Mouse (Mus musculus): Measurements from ENCODE around the gene Zfp972. TPM values are rescaled to one million over a fixed set of nuclear protein-coding genes. Genes with fewer than 3 reads are reported as not detected.
"Not testable (repeated sequence)": the region's sequence is repeated elsewhere in the genome, so short reads cannot be mapped to it uniquely, and the experiment has no call there.

The Zfp972 gene
- polyA plus RNA-seq (2014; fragmentation: Nextera tagmentation; extraction: Ambion mirVana), result not detected in 2 replicates

DNA sequence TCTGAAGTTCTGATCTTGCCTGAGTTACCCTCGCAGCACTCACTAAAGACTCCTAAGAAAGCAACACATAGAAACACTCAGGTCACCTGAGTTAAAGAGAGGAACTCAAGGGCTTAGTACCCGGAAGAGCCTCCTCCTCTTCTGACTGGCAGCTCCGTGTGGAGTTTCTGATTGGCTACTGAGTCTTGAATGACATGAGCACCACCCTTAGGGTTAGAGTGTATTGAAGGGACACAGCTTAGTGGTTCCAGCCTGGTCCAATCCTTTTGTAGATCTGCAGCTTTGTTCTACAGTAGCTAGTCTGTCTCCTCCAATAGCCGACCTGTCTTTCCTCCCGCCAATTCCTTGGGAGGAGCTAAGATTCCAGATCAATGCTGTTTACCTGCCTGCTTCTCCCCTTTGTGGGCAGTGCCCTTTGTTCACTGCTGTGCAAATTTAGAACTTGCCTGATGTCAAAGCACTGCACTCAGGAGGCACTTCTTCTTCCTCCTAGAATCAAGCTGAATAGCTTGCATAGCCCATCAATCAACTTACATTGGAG, at the start of gene Zfp972:
Gene Zfp972, minus strand, starts transcription at position 51 of the 541 bp plus-strand sequence.
- 55% methylated on average over 3 of the region's 5 CpGs for WGBS
- not testable (repeated sequence) for H3K27me3 ChIP-seq (ENCODE audit: control insufficient read depth, insufficient read depth, low read length); ATAC-seq (ENCODE audit: insufficient number of reproducible peaks, insufficient read depth, low FRiP score, low read depth); H3K4me3 ChIP-seq (ENCODE audit: control insufficient read depth in 1 of 2, insufficient read depth in 1 of 2, low read depth in 1 of 2, low read length in 2 of 2); H3K36me3 ChIP-seq (ENCODE audit: control insufficient read depth, insufficient read depth, low read length); H3K9me3 ChIP-seq (ENCODE audit: control insufficient read depth, low read length); H3K27ac ChIP-seq (replicated peaks in 1 of 2; ENCODE audit: control insufficient read depth in 1 of 2, insufficient read depth in 1 of 2, low read depth in 2 of 2, low read length in 2 of 2); H3K9ac ChIP-seq (ENCODE audit: low read length); H3K4me2 ChIP-seq (ENCODE audit: low read length); H3K4me1 ChIP-seq (ENCODE audit: control insufficient read depth in 2 of 2, insufficient read depth in 2 of 2, low read length in 2 of 2)

DNA sequence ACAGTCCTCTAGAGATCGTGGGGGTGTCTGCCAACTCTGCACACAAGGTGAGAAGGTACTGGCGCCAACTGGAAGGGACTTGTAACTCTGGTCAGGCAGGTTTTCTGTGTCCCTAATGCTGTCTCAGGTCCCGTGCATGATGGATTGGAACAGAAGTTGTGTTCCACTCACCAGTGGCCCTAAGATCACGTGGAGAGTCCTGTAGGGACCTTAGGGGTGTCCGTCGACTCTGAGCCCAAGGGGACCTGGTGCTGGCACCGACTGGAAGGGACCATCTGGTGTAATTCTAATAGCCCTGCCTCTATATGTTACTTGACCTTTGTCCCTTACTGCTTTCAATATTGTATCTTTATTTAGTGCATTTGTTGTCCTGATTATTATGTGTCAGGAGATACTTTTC, 49.4 kb upstream of the Zfp972 start:
- not testable (repeated sequence) for H3K4me1 ChIP-seq (ENCODE audit: control insufficient read depth in 2 of 2, insufficient read depth in 2 of 2, low read length in 2 of 2); H3K9me3 ChIP-seq (ENCODE audit: control insufficient read depth, low read length); H3K36me3 ChIP-seq (ENCODE audit: control insufficient read depth, insufficient read depth, low read length); H3K4me2 ChIP-seq (ENCODE audit: low read length); H3K27ac ChIP-seq (replicated peaks in 1 of 2; ENCODE audit: control insufficient read depth in 1 of 2, insufficient read depth in 1 of 2, low read depth in 2 of 2, low read length in 2 of 2); H3K9ac ChIP-seq (ENCODE audit: low read length); ATAC-seq (ENCODE audit: insufficient number of reproducible peaks, insufficient read depth, low FRiP score, low read depth); H3K27me3 ChIP-seq (ENCODE audit: control insufficient read depth, insufficient read depth, low read length); H3K4me3 ChIP-seq (ENCODE audit: control insufficient read depth in 1 of 2, insufficient read depth in 1 of 2, low read depth in 1 of 2, low read length in 2 of 2)
- WGBS, result 65% methylated on average over 6 of the region's 7 CpGs

DNA sequence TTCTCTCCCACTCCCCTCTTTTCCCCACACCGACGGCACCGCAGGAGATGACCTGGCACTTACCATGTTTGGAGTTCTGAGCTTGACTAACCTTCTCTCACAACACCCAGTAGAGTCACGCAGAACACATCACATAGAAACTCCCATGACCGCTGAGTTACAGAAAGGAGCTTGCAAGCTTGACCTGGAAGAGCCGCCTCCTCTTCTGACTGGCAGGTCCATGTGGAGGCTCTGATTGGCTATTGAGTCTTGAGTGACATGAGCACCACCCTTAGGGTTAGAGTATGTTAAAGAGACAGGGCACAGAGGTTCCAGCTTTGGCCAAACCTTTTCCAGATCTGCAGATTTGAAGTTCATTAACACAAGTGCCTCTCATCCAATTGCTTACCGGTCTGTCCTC, 31.7 kb upstream of the Zfp972 start, which contains the start of gene Gm14326:
Gene Gm14326, minus strand, starts transcription at position 153 of the 400 bp plus-strand sequence.
- 0% methylated on average over 4 of the region's 7 CpGs for WGBS
- not testable (repeated sequence) for H3K27me3 ChIP-seq (ENCODE audit: control insufficient read depth, insufficient read depth, low read length); H3K36me3 ChIP-seq (ENCODE audit: control insufficient read depth, insufficient read depth, low read length); H3K27ac ChIP-seq (replicated peaks in 1 of 2; ENCODE audit: control insufficient read depth in 1 of 2, insufficient read depth in 1 of 2, low read depth in 2 of 2, low read length in 2 of 2); H3K4me1 ChIP-seq (ENCODE audit: control insufficient read depth in 2 of 2, insufficient read depth in 2 of 2, low read length in 2 of 2); H3K9me3 ChIP-seq (ENCODE audit: control insufficient read depth, low read length); ATAC-seq (ENCODE audit: insufficient number of reproducible peaks, insufficient read depth, low FRiP score, low read depth)
- Histone ChIP-seq H3K4me2 (ENCODE audit: low read length) (peak within 1 kb of the TSS; percentile 44), H3K4me3 (ENCODE audit: control insufficient read depth in 1 of 2, insufficient read depth in 1 of 2, low read depth in 1 of 2, low read length in 2 of 2) (peak within 1 kb of the TSS; percentile 43), H3K9ac (ENCODE audit: low read length) (peak within 1 kb of the TSS; percentile 56; the same call in 1 of the 2 replicates)

DNA sequence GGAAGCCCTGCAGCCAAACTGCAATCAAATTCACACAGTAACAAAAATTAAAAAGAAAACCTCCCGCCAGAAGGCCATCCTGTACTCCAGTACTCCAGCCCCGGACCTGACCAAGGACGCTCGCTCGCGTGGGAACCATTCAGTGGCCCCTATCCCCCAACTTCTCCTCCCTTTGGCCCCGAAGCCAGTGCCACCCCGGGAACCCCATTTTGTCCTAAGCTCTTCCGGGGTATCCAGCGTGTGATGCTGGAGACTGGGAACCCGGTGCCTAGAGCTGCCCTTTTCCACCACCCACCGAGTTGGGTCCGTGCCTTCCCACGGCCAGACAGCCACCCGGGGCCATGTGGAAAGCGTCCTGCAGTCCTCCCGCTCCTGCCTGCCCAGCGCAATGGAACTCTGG, 31.3 kb upstream of the Zfp972 start:
- H3K4me2 ChIP-seq (ENCODE audit: low read length), result peak overlapping the region; percentile 44
- under 1% methylated on average over 17 of the region's 18 CpGs for WGBS
- H3K27me3 ChIP-seq (ENCODE audit: control insufficient read depth, insufficient read depth, low read length); ATAC-seq (ENCODE audit: insufficient number of reproducible peaks, insufficient read depth, low FRiP score, low read depth); H3K27ac ChIP-seq (replicated peaks in 1 of 2; ENCODE audit: control insufficient read depth in 1 of 2, insufficient read depth in 1 of 2, low read depth in 2 of 2, low read length in 2 of 2); H3K4me1 ChIP-seq (ENCODE audit: control insufficient read depth in 2 of 2, insufficient read depth in 2 of 2, low read length in 2 of 2); H3K9me3 ChIP-seq (ENCODE audit: control insufficient read depth, low read length); H3K36me3 ChIP-seq (ENCODE audit: control insufficient read depth, insufficient read depth, low read length): not testable (repeated sequence)
- peak overlapping the region; percentile 43 for H3K4me3 ChIP-seq (ENCODE audit: control insufficient read depth in 1 of 2, insufficient read depth in 1 of 2, low read depth in 1 of 2, low read length in 2 of 2)
- H3K9ac ChIP-seq (ENCODE audit: low read length), result peak overlapping the region; percentile 56; the same call in 1 of the 2 replicates

DNA sequence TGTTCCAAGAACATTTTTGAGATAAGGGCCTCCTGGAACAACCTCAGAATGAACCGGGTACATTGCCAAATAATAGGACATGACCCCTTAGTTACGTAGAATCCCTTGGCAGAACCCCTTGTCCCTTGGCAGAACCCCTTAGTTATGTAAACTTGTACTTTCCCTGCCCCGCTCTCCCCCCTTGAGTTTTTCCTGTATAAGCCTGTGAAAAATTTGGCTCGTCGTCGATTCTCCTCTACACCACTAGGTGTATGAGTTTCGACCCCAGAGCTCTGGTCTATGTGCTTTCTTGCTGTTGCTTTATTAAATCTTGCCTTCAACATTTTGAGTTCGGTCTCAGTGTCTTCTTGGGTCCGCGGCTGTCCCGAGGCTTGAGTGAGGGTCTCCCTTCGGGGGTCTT, 22.1 kb downstream of the Zfp972 start:
- not testable (repeated sequence) for ATAC-seq (ENCODE audit: insufficient number of reproducible peaks, insufficient read depth, low FRiP score, low read depth); H3K9me3 ChIP-seq (ENCODE audit: control insufficient read depth, low read length); H3K4me1 ChIP-seq (ENCODE audit: control insufficient read depth in 2 of 2, insufficient read depth in 2 of 2, low read length in 2 of 2); H3K27me3 ChIP-seq (ENCODE audit: control insufficient read depth, insufficient read depth, low read length); H3K27ac ChIP-seq (replicated peaks in 1 of 2; ENCODE audit: control insufficient read depth in 1 of 2, insufficient read depth in 1 of 2, low read depth in 2 of 2, low read length in 2 of 2); H3K9ac ChIP-seq (ENCODE audit: low read length); H3K4me2 ChIP-seq (ENCODE audit: low read length); H3K4me3 ChIP-seq (ENCODE audit: control insufficient read depth in 1 of 2, insufficient read depth in 1 of 2, low read depth in 1 of 2, low read length in 2 of 2); H3K36me3 ChIP-seq (ENCODE audit: control insufficient read depth, insufficient read depth, low read length)
- WGBS, result no CpG with 5 or more reads among the region's 12 CpGs

DNA sequence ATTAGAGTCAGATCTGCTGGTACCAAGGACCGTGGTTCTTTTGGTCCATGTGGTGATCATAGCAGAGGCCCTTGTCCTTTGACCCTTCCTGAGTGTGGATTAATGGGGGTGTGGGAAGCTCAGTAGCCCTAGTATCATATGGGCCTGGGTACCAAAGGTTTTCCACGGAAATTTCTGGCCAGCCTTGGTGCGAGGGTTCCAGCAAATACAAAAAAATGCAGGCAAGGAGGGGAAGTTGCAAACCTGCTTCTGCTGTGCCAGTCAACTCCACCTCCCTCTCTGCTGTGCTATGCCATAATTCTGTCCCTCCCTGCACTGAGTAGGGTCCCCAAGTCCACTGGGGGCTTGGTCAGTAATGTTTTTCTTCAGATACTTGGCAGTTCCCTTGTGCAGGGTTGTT, 27.2 kb downstream of the Zfp972 start:
- H3K9ac ChIP-seq (ENCODE audit: low read length); H3K27me3 ChIP-seq (ENCODE audit: control insufficient read depth, insufficient read depth, low read length); H3K4me3 ChIP-seq (ENCODE audit: control insufficient read depth in 1 of 2, insufficient read depth in 1 of 2, low read depth in 1 of 2, low read length in 2 of 2); H3K27ac ChIP-seq (replicated peaks in 1 of 2; ENCODE audit: control insufficient read depth in 1 of 2, insufficient read depth in 1 of 2, low read depth in 2 of 2, low read length in 2 of 2); H3K4me1 ChIP-seq (ENCODE audit: control insufficient read depth in 2 of 2, insufficient read depth in 2 of 2, low read length in 2 of 2); H3K4me2 ChIP-seq (ENCODE audit: low read length); ATAC-seq (ENCODE audit: insufficient number of reproducible peaks, insufficient read depth, low FRiP score, low read depth); H3K9me3 ChIP-seq (ENCODE audit: control insufficient read depth, low read length); H3K36me3 ChIP-seq (ENCODE audit: control insufficient read depth, insufficient read depth, low read length): not testable (repeated sequence)
- WGBS, result 72% methylated on average over 2 of the region's 3 CpGs

DNA sequence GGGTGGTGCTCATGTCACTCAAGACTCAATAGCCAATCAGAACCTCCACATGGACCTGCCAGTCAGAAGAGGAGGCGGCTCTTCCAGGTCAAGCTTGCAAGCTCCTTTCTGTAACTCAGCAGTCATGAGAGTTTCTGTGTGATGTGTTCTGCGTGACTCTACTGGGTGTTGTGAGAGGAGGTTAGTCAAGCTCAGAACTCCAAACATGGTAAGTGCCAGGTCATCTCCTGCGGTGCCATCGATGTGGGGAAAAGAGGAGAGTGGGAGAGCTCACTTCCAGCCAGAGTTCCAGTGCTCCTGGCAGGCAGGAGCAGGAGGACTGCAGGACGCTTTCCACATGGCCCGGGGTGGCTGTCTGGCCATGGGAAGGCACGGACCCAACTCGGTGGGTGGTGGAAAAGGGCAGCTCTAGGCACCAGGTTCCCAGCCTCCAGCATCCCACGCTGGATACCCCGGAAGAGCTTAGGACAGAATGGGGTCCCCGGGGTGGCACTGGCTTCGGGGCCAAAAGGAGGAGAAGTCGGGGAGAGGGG, 28.3 kb downstream of the Zfp972 start, which contains the start of gene Gm14327:
Gene Gm14327, plus strand, starts transcription at position 51 of the 533 bp plus-strand sequence.
- not testable (repeated sequence) for H3K4me1 ChIP-seq (ENCODE audit: control insufficient read depth in 2 of 2, insufficient read depth in 2 of 2, low read length in 2 of 2); H3K27me3 ChIP-seq (ENCODE audit: control insufficient read depth, insufficient read depth, low read length); H3K36me3 ChIP-seq (ENCODE audit: control insufficient read depth, insufficient read depth, low read length); H3K9me3 ChIP-seq (ENCODE audit: control insufficient read depth, low read length); ATAC-seq (ENCODE audit: insufficient number of reproducible peaks, insufficient read depth, low FRiP score, low read depth); H3K27ac ChIP-seq (replicated peaks in 1 of 2; ENCODE audit: control insufficient read depth in 1 of 2, insufficient read depth in 1 of 2, low read depth in 2 of 2, low read length in 2 of 2); H3K4me2 ChIP-seq (ENCODE audit: low read length); H3K9ac ChIP-seq (ENCODE audit: low read length)
- WGBS, result 37% methylated on average over 9 of the region's 13 CpGs
- peak within 1 kb of the TSS; percentile 21 to 41; a peak in 3 of 4 replicates for H3K4me3 ChIP-seq (ENCODE audit: control insufficient read depth in 1 of 2, insufficient read depth in 1 of 2, low read depth in 1 of 2, low read length in 2 of 2)

DNA sequence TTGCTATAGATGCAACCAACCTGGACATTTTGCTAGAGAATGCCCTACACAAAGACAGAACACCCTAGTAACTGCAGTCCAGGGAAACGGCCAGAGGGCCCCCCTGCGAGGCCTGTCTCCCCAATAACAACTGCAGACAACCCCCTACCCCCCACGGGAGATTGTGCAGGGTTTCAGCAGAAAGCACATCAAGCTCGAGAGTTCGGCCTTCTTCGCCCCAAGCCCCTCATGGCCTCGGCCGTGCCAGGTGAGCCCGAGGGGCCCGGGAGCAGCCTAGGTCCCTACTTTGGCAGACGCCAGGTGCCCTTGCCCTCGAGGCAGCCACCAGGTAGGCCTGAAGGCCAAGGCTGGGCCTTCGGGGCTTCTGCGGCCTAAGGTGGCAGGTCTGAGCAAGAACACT, 37.7 kb downstream of the Zfp972 start:
- H3K36me3 ChIP-seq (ENCODE audit: control insufficient read depth, insufficient read depth, low read length); ATAC-seq (ENCODE audit: insufficient number of reproducible peaks, insufficient read depth, low FRiP score, low read depth); H3K27me3 ChIP-seq (ENCODE audit: control insufficient read depth, insufficient read depth, low read length); H3K4me3 ChIP-seq (ENCODE audit: control insufficient read depth in 1 of 2, insufficient read depth in 1 of 2, low read depth in 1 of 2, low read length in 2 of 2); H3K9me3 ChIP-seq (ENCODE audit: control insufficient read depth, low read length); H3K9ac ChIP-seq (ENCODE audit: low read length); H3K4me1 ChIP-seq (ENCODE audit: control insufficient read depth in 2 of 2, insufficient read depth in 2 of 2, low read length in 2 of 2); H3K4me2 ChIP-seq (ENCODE audit: low read length); H3K27ac ChIP-seq (replicated peaks in 1 of 2; ENCODE audit: control insufficient read depth in 1 of 2, insufficient read depth in 1 of 2, low read depth in 2 of 2, low read length in 2 of 2): not testable (repeated sequence)
- WGBS, result 86% methylated on average over 14 of the region's 14 CpGs
